Mouse (Mus musculus) hindbrain, embryonic 13.5 days (tissue): ENCODE data around the gene Ppp5c. TPM values are rescaled to one million over a fixed set of nuclear protein-coding genes. Genes with fewer than 3 reads are reported as not detected.
A peak's percentile ranks its signal among the peaks of the same experiment; 100 is the strongest.

Source experiments
- ATAC-seq: fragments of 200-750 bp; cut with Nextera tagmentation; 2 replicates; pipeline ENCODE4 v1.8.0; 2017; ENCODE audit warnings: moderate TSS enrichment; ENCODE audit not compliant: low FRiP score
- H3K27ac ChIP-seq: fragments of 300-500 bp; sonication (generic); 2 replicates; pipeline ENCODE4 v1.5.1; 2015; ENCODE audit warnings: inconsistent platforms, mild to moderate bottlenecking, moderate library complexity
- H3K27me3 ChIP-seq: fragments of 300-500 bp; sonication (generic); 2 replicates; pipeline ENCODE4 v1.6.1; 2015; ENCODE audit warnings: mild to moderate bottlenecking, inconsistent platforms
- H3K36me3 ChIP-seq: fragments of 300-500 bp; sonication (generic); 2 replicates; pipeline ENCODE4 v1.6.1; 2015; ENCODE audit warnings: mild to moderate bottlenecking, inconsistent platforms
- H3K4me1 ChIP-seq: fragments of 300-500 bp; sonication (generic); replicated peaks from 2 replicates; pipeline ENCODE4 v1.6.1; 2015; ENCODE audit warnings: inconsistent platforms
- H3K4me2 ChIP-seq: fragments of 300-500 bp; sonication (generic); 2 replicates; pipeline ENCODE4 v1.6.1; 2015; ENCODE audit warnings: inconsistent platforms, mild to moderate bottlenecking, moderate library complexity
- H3K4me3 ChIP-seq: fragments of 300-500 bp; sonication (generic); 2 replicates; pipeline ENCODE4 v1.5.1; 2015; ENCODE audit warnings: mild to moderate bottlenecking, inconsistent platforms
- H3K9ac ChIP-seq: fragments of 300-500 bp; sonication (generic); 2 replicates; pipeline ENCODE4 v1.6.1; 2015; ENCODE audit warnings: mild to moderate bottlenecking, inconsistent platforms
- H3K9me3 ChIP-seq: fragments of 300-500 bp; sonication (generic); 2 replicates; pipeline ENCODE4 v1.6.1; 2016; ENCODE audit warnings: inconsistent platforms
- WGBS: fragments of 180-500 bp; shearing (Covaris S2); methylation state at CpG from one replicate; pipeline ENCODE4 v1.1.7; 2015; 5-methylcytosine and 5-hydroxymethylcytosine counted together
- polyA plus RNA-seq: library from polyadenylated mRNA; unstranded; fragments of >200 nt; fragmentation: Nextera tagmentation; extraction: Ambion mirVana; gene quantifications from 2 replicates; pipeline ENCODE4 v1.2.1, GENCODE M21; 2015

Ppp5c gene
- polyA plus RNA-seq, 1 experiment from 2014 or later = 109 TPM

- peak overlapping the region; percentile 66 for H3K27ac ChIP-seq
- no peaks in the 10 kb centered on the region for H3K9me3 ChIP-seq
- H3K36me3 ChIP-seq = no peaks in the 10 kb centered on the region
- H3K4me3 ChIP-seq = no peak overlapping the region
- peak; percentile 25 for ATAC-seq
- 47% methylated on average over 9 of the region's 9 CpGs for whole genome bisulfite sequencing
- peaks cover 27% of the 10 kb centered on the region for H3K27me3 ChIP-seq
- peaks cover 56% of the 10 kb centered on the region for H3K4me1 ChIP-seq
- H3K9ac ChIP-seq = no peak overlapping the region
- 0 out of 2 replicates have a peak overlapping the region, but pooled peaks have one; percentile 60 for H3K4me2 ChIP-seq
Observed at GRCm38 (mm10) chr7:17060031-17060781, 32.5 kb upstream of the Ppp5c start.

GRCm38 (mm10) chr7:17059463-17059844 is 31.7 kb upstream of the Ppp5c start:
- H3K9ac ChIP-seq = no peak overlapping the region
- no peak for ATAC-seq
- H3K36me3 ChIP-seq = no peaks in the 10 kb centered on the region
- H3K27ac ChIP-seq = peak overlapping the region; percentile 66
- no peak overlapping the region for H3K4me3 ChIP-seq
- H3K27me3 ChIP-seq = peaks cover 27% of the 10 kb centered on the region
- H3K9me3 ChIP-seq = no peaks in the 10 kb centered on the region
- peaks cover 56% of the 10 kb centered on the region for H3K4me1 ChIP-seq
- 84% methylated on average over 3 of the region's 3 CpGs for WGBS
- no peak overlapping the region for H3K4me2 ChIP-seq

- WGBS = 42% methylated on average over 8 of the region's 8 CpGs
- Histone ChIP-seq H3K4me3 (no peak overlapping the region), H3K27ac (peak overlapping the region; percentile 78; the same call in 1 of the 2 replicates), H3K27me3 (peaks cover 27% of the 10 kb centered on the region), H3K36me3 (no peaks in the 10 kb centered on the region), H3K9me3 (no peaks in the 10 kb centered on the region), H3K4me2 (no peak overlapping the region), H3K4me1 (peaks cover 56% of the 10 kb centered on the region), H3K9ac (peak overlapping the region; percentile 24; the same call in 1 of the 2 replicates)
- ATAC-seq = no peak
Observed at GRCm38 (mm10) chr7:17058816-17059462, 31.2 kb upstream of the Ppp5c start.

DNA sequence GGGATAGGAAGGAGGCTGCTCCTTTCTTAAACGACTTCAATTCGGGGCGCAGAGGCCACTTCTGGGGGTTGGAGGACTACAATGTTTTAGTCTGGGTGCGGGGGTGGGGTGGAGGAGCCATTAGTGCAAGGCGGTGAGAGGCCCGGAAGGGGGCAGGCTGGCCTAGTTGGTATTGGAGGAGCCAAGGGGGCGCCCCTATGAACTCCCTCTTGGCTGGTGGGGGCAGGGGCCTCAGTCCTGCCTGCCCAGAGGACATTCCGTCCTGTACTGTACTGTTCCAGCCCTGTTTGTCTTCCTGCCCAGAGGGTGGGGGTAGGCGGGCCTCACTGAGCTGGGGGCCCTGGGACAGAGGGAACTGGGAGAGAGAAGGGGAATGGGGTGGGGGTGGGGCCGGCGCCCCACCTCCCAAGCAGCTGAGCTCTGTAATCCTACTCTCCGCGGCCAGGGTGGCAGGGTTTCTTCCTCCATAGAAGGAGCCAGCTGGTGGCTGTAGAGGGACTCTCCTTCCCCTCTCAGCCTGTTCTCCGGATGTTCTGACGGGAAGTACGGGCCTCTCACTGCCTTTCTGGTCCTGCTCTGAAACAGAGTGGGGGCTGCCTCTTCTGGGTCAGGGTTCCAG is 30.5 kb upstream of the Ppp5c start:
- Histone ChIP-seq H3K4me3 (no peak overlapping the region), H3K9ac (peak overlapping the region; percentile 24; the same call in 1 of the 2 replicates), H3K4me1 (peaks cover 56% of the 10 kb centered on the region), H3K36me3 (no peaks in the 10 kb centered on the region), H3K27me3 (peaks cover 21% of the 10 kb centered on the region), H3K9me3 (no peaks in the 10 kb centered on the region), H3K27ac (peak overlapping the region; percentile 78), H3K4me2 (peak overlapping the region; percentile 19; the same call in 1 of the 2 replicates)
- 6% methylated on average over 16 of the region's 16 CpGs for WGBS
- 0 out of 2 replicates have a peak, but pooled peaks have one; percentile 8 for ATAC-seq

- H3K27ac ChIP-seq = peak overlapping the region; percentile 80
- H3K36me3 ChIP-seq = no peaks in the 10 kb centered on the region
- H3K4me1 ChIP-seq = peaks cover 49% of the 10 kb centered on the region
- peaks cover 11% of the 10 kb centered on the region for H3K27me3 ChIP-seq
- H3K9ac ChIP-seq = peak overlapping the region; percentile 71
- WGBS = 38% methylated on average over 14 of the region's 14 CpGs
- no peaks in the 10 kb centered on the region for H3K9me3 ChIP-seq
- peak overlapping the region; percentile 75 for H3K4me2 ChIP-seq
- H3K4me3 ChIP-seq = peak overlapping the region; percentile 50
- ATAC-seq = peak; percentile 43
Observed at GRCm38 (mm10) chr7:17056601-17057523, 29.1 kb upstream of the Ppp5c start.

DNA sequence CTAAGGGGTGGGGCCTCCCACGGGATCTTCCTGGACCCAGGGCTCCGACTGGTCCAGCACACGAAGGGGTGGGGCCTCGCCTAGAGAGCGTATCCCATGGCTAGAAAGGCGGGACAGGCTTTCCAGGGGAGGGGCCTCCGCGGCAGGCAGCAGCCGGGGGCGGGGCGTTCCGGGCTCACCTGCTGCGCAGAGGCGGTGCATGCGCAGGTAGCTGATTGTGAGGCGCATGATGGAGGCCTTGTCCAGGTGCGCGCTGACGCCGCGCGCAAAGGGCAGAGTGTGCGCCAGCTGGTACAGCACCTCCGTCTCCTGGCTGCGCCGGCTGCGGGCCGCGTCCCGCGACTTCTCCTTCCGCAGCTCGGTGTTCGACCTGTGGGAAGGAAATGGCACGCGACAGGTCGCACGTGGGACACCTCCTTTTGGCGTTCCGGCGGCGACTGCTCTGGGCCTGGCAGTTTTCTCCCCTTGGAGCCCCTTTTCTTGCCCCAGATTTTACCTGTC is 28.4 kb upstream of the Ppp5c start:
- WGBS = under 1% methylated on average over 39 of the region's 42 CpGs
- Histone ChIP-seq H3K4me1 (peaks cover 49% of the 10 kb centered on the region), H3K36me3 (no peaks in the 10 kb centered on the region), H3K27me3 (peaks cover 4% of the 10 kb centered on the region), H3K9me3 (no peaks in the 10 kb centered on the region), H3K27ac (peak overlapping the region; percentile 80), H3K4me3 (peak overlapping the region; percentile 50), H3K4me2 (peak overlapping the region; percentile 75), H3K9ac (peak overlapping the region; percentile 71)
- peak; percentile 79 for ATAC-seq

- no peak for ATAC-seq
- H3K4me3 ChIP-seq = peak overlapping the region; percentile 50; the same call in 1 of the 2 replicates
- H3K4me2 ChIP-seq = peak overlapping the region; percentile 75
- H3K27ac ChIP-seq = no peak overlapping the region; the same call in 1 of the 2 replicates
- no peaks in the 10 kb centered on the region for H3K27me3 ChIP-seq
- H3K4me1 ChIP-seq = peaks cover 41% of the 10 kb centered on the region
- WGBS = 88% methylated on average over 4 of the region's 4 CpGs
- H3K9me3 ChIP-seq = no peaks in the 10 kb centered on the region
- no peak overlapping the region; the same call in 1 of the 2 replicates for H3K9ac ChIP-seq
- H3K36me3 ChIP-seq = no peaks in the 10 kb centered on the region
Observed at GRCm38 (mm10) chr7:17055287-17055946, 27.7 kb upstream of the Ppp5c start.

- Histone ChIP-seq H3K36me3 (no peaks in the 10 kb centered on the region), H3K27ac (no peak overlapping the region), H3K9ac (no peak overlapping the region), H3K4me1 (peaks cover 32% of the 10 kb centered on the region), H3K9me3 (no peaks in the 10 kb centered on the region), H3K27me3 (no peaks in the 10 kb centered on the region), H3K4me3 (no peak overlapping the region), H3K4me2 (no peak overlapping the region)
- WGBS = 85% methylated on average over 15 of the region's 16 CpGs
- ATAC-seq = no peak
Observed at GRCm38 (mm10) chr7:17054325-17054989, 26.7 kb upstream of the Ppp5c start.

DNA sequence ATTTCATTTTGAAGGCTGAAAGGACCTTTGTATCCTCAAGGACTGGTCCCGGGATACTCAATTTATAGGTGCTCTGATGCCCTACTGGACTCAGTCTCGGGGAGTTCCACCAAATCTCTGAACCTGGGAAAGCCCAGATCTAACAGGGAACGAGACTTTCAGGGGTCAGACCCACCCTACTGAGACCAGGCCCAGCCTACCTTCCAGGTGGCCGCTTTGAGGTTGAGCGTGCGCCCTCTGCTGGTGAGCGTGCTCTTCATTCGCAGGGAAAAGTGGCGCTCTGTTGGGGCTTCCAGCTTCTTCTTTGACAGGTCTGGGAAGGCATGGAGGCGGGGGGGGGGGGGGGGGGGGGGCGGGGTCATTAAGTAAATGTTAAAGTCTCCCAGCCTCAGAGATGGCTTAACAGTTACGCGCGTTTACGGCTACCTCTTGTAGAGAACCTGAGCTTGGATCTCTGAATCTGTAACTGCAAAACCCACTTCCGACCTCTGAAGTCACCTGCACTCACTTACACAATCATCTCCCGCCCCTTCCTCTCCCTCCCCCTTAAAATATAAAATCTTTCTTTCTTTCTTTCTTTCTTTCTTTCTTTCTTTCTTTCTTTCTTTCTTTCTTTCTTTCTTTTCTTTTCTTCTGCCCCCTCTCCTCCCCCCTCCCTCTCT is 23.3 kb upstream of the Ppp5c start:
- H3K4me2 ChIP-seq = no peak overlapping the region
- no peak overlapping the region for H3K4me3 ChIP-seq
- no peak overlapping the region for H3K9ac ChIP-seq
- WGBS = 12% methylated on average over 15 of the region's 17 CpGs
- H3K36me3 ChIP-seq = no peaks in the 10 kb centered on the region
- no peaks in the 10 kb centered on the region for H3K9me3 ChIP-seq
- no peaks in the 10 kb centered on the region for H3K27me3 ChIP-seq
- no peak overlapping the region for H3K27ac ChIP-seq
- no peak for ATAC-seq
- peaks cover 4% of the 10 kb centered on the region for H3K4me1 ChIP-seq

DNA sequence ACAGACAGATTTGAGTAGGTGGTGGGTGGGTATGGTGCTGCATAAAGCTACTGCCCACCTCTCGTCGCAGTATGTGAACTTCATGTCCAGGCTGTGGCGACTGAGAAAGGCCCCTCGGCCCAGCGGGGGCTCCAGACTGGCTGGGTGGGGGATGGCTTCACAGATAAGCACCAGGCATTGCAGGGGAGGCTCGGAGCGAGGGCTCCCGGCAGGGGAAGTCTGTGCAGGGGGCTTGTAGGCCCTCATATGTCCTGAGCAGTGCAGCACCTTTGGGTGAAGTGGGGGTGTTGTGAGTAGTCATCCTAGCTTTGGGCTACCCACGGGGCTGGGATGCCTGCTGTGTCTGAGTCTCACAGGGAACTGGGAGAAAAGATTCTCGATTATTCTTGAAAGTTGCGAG is 22.8 kb upstream of the Ppp5c start:
- 66% methylated on average over 11 of the region's 11 CpGs for WGBS
- no peaks in the 10 kb centered on the region for H3K9me3 ChIP-seq
- H3K36me3 ChIP-seq = no peaks in the 10 kb centered on the region

More for the DNA sequence above, 22.8 kb upstream of the Ppp5c start:
- Histone ChIP-seq H3K9ac (no peak overlapping the region), H3K4me3 (no peak overlapping the region), H3K27ac (no peak overlapping the region), H3K4me2 (no peak overlapping the region), H3K27me3 (no peaks in the 10 kb centered on the region), H3K4me1 (no peaks in the 10 kb centered on the region)
- ATAC-seq = no peak
